Mouse (Mus musculus): ENCODE results near the gene Vstm2l.

DNA sequence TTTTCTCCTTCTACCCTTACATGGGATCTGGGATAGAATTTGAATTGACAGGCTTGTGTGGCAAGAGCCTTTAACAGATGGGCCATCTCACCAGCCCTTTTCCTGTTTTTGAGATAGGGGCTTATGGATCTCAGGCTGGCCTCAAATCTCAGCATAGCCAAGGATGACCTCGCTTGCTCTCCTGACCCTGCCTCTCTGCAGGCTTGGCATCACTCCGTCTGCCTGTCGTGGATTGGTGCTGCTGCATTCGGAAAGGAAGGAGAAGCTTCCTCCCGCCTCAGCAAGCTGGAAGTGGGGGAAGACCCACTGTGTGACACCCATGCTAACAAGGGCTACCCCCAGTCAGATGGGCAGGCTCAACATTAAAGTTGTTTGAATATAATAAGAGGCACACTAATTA, 64.8 kb downstream of the Vstm2l start:
- TF ChIP-seq CTCF (IDR thresholded peaks at IDR 0.05; ENCODE audit: low read depth, low read length) (no peak), POLR2A (IDR thresholded peaks at IDR 0.05; ENCODE audit: insufficient read depth, low read length) (no peak), EP300 (IDR thresholded peaks at IDR 0.05; ENCODE audit: insufficient read depth, low read depth, low read length) (no peak)

Measured in ES-Bruce4 (cell line).